Mouse (Mus musculus) MEL (cell line): Measurements from ENCODE around the gene Hoxa4. TPM values are rescaled to one million over a fixed set of nuclear protein-coding genes. Genes with fewer than 3 reads are reported as not detected.

Experiments used
- DNase-seq: peaks from one replicate; pipeline ENCODE4 v3.0.0; 2011; ENCODE audit warnings: low read depth, low spot score
- H3K27ac ChIP-seq: 2 replicates; pipeline ENCODE4 v1.5.1; 2012; ENCODE audit warnings: low read depth, mild to moderate bottlenecking, control low read depth, low read length, moderate library complexity; ENCODE audit not compliant: control insufficient read depth
- H3K27me3 ChIP-seq, 2 experiments: fragments of 150-350 bp in 1 of 2; sonication (generic) in 1 of 2; 2 replicates each; pipeline ENCODE4 v1.6.1; 2012; ENCODE audit warnings: low read length in 2 of 2, mild to moderate bottlenecking in 2 of 2, improper control_type of control experiment in 1 of 2, moderate library complexity in 1 of 2; ENCODE audit not compliant: insufficient read depth in 2 of 2, control insufficient read depth in 1 of 2
- H3K36me3 ChIP-seq, 2 experiments: 2 replicates each; pipeline ENCODE4 v1.6.1; 2012 to 2014; ENCODE audit warnings: low read length in 2 of 2, improper control_type of control experiment in 1 of 2, inconsistent platforms in 1 of 2, mild to moderate bottlenecking in 1 of 2; ENCODE audit not compliant: insufficient read depth in 2 of 2, control insufficient read depth in 1 of 2
- H3K4me1 ChIP-seq, 2 experiments: fragments of 150-350 bp in 1 of 2; sonication (generic) in 1 of 2; 2 replicates each; pipeline ENCODE4 v1.6.1; 2012; ENCODE audit warnings: low read length in 2 of 2, improper control_type of control experiment in 1 of 2, mild to moderate bottlenecking in 1 of 2; ENCODE audit not compliant: insufficient read depth in 2 of 2, control insufficient read depth in 1 of 2
- H3K4me3 ChIP-seq, 2 experiments: fragments of 150-350 bp in 1 of 2; sonication (generic) in 1 of 2; 2 replicates each; pipeline ENCODE4 v1.5.1; 2012; ENCODE audit warnings: low read depth in 2 of 2, low read length in 2 of 2, mild to moderate bottlenecking in 2 of 2, moderate library complexity in 2 of 2, control low read depth in 1 of 2, improper control_type of control experiment in 1 of 2; ENCODE audit not compliant: control insufficient read depth in 1 of 2, insufficient read depth in 1 of 2
- H3K79me2 ChIP-seq: 2 replicates; pipeline ENCODE4 v1.6.1; 2012; ENCODE audit warnings: mild to moderate bottlenecking, low read length, moderate library complexity; ENCODE audit not compliant: control insufficient read depth, poor library complexity, insufficient read depth
- H3K9ac ChIP-seq: 2 replicates; pipeline ENCODE4 v1.6.1; 2012; ENCODE audit warnings: low read depth, mild to moderate bottlenecking, control low read depth, low read length, moderate library complexity; ENCODE audit not compliant: control insufficient read depth, poor library complexity, severe bottlenecking
- H3K9me3 ChIP-seq: fragments of 150-350 bp; sonication (generic); replicated peaks from 2 replicates; pipeline ENCODE4 v1.6.1; 2012; ENCODE audit warnings: mild to moderate bottlenecking, low read length, improper control_type of control experiment, moderate library complexity; ENCODE audit not compliant: insufficient read depth
- BHLHE40 ChIP-seq: IDR thresholded peaks from 2 replicates; pipeline ENCODE4 v1.6.1; 2012; ENCODE audit warnings: low read depth, mild to moderate bottlenecking, inconsistent platforms, low read length, improper control_type of control experiment, borderline replicate concordance
- CTCF ChIP-seq, 3 experiments: IDR thresholded peaks in 2 of 3; conservative IDR thresholded peaks in 1 of 3; 2 replicates each; pipeline ENCODE4 v1.5.1; 2011 to 2012; ENCODE audit warnings: low read length in 3 of 3, low read depth in 2 of 3, mild to moderate bottlenecking in 2 of 3, improper control_type of control experiment in 1 of 3, inconsistent platforms in 1 of 3, mixed read lengths in 1 of 3, moderate library complexity in 1 of 3; ENCODE audit not compliant: control insufficient read depth in 1 of 3, insufficient read depth in 1 of 3, poor library complexity in 1 of 3, severe bottlenecking in 1 of 3
- E2F4 ChIP-seq: IDR thresholded peaks from 2 replicates; pipeline ENCODE4 v1.6.1; 2011; ENCODE audit warnings: low read depth, low read length, improper control_type of control experiment, borderline replicate concordance
- EP300 ChIP-seq, 2 experiments: IDR thresholded peaks; 2 replicates each; pipeline ENCODE4 v1.6.1; 2011; ENCODE audit warnings: improper control_type of control experiment in 2 of 2, low read length in 2 of 2, low read depth in 1 of 2, mild to moderate bottlenecking in 1 of 2
- ETS1 ChIP-seq: IDR thresholded peaks from 2 replicates; pipeline ENCODE4 v1.6.1; 2012; ENCODE audit warnings: low read depth, mild to moderate bottlenecking, inconsistent platforms, low read length, improper control_type of control experiment, moderate library complexity
- GATA1 ChIP-seq: IDR thresholded peaks from 2 replicates; pipeline ENCODE4 v1.6.1; 2011; ENCODE audit warnings: low read depth, low read length, improper control_type of control experiment
- JUND ChIP-seq: IDR thresholded peaks from 2 replicates; pipeline ENCODE4 v1.6.1; 2011; ENCODE audit warnings: low read depth, mild to moderate bottlenecking, improper control_type of control experiment, low read length
- MEF2A ChIP-seq: IDR thresholded peaks from 2 replicates; pipeline ENCODE4 v1.6.1; 2014; ENCODE audit warnings: low read depth, mild to moderate bottlenecking, inconsistent platforms, low read length, improper control_type of control experiment; ENCODE audit not compliant: poor library complexity, insufficient replicate concordance, severe bottlenecking; ENCODE audit errors: extremely low read depth
- MYC ChIP-seq: IDR thresholded peaks from 2 replicates; pipeline ENCODE4 v1.6.1; 2011; ENCODE audit warnings: low read depth, mild to moderate bottlenecking, low read length, improper control_type of control experiment, moderate library complexity
- NELFE ChIP-seq: IDR thresholded peaks from 2 replicates; pipeline ENCODE4 v1.6.1; 2011; ENCODE audit warnings: low read depth, low read length, improper control_type of control experiment
- POLR2A ChIP-seq, 2 experiments: IDR thresholded peaks; 2 replicates each; pipeline ENCODE4 v1.6.1; 2011 to 2012; ENCODE audit warnings: low read length in 2 of 2, mild to moderate bottlenecking in 2 of 2, control low read depth in 1 of 2, improper control_type of control experiment in 1 of 2, low read depth in 1 of 2, moderate library complexity in 1 of 2; ENCODE audit not compliant: control insufficient read depth in 1 of 2, insufficient read depth in 1 of 2, poor library complexity in 1 of 2
- POLR2AphosphoS5 ChIP-seq: IDR thresholded peaks from 2 replicates; pipeline ENCODE4 v1.6.1; 2012; ENCODE audit warnings: low read depth, borderline replicate concordance, mild to moderate bottlenecking, inconsistent platforms, low read length, moderate library complexity, mixed read lengths
- RCOR1 ChIP-seq: IDR thresholded peaks from 2 replicates; pipeline ENCODE4 v1.6.1; 2012; ENCODE audit warnings: low read depth, mild to moderate bottlenecking, inconsistent platforms, low read length, improper control_type of control experiment
- SIN3A ChIP-seq: IDR thresholded peaks from 2 replicates; pipeline ENCODE4 v1.6.1; 2012; ENCODE audit warnings: low read length, improper control_type of control experiment, inconsistent platforms
- TAL1 ChIP-seq: IDR thresholded peaks from 2 replicates; pipeline ENCODE4 v1.6.1; 2012; ENCODE audit warnings: mild to moderate bottlenecking, inconsistent platforms, low read length, moderate library complexity, mixed read lengths
- TCF12 ChIP-seq: IDR thresholded peaks from 2 replicates; pipeline ENCODE4 v1.6.1; 2014; ENCODE audit warnings: low read depth, mild to moderate bottlenecking, inconsistent platforms, low read length, improper control_type of control experiment, moderate library complexity
- UBTF ChIP-seq: IDR thresholded peaks from 2 replicates; pipeline ENCODE4 v1.6.1; 2012; ENCODE audit warnings: low read depth, mild to moderate bottlenecking, inconsistent platforms, low read length, improper control_type of control experiment, moderate library complexity, borderline replicate concordance; ENCODE audit not compliant: insufficient read depth
- ZKSCAN1 ChIP-seq: IDR thresholded peaks from 2 replicates; pipeline ENCODE4 v1.6.1; 2012; ENCODE audit warnings: low read depth, mild to moderate bottlenecking, inconsistent platforms, low read length, improper control_type of control experiment, moderate library complexity
- ZMIZ1 ChIP-seq: IDR thresholded peaks from 2 replicates; pipeline ENCODE4 v1.6.1; 2012; ENCODE audit warnings: low read depth, mild to moderate bottlenecking, inconsistent platforms, low read length, improper control_type of control experiment, moderate library complexity
- ZNF384 ChIP-seq: IDR thresholded peaks from 2 replicates; pipeline ENCODE4 v1.6.1; 2012; ENCODE audit warnings: low read depth, mild to moderate bottlenecking, inconsistent platforms, low read length, improper control_type of control experiment
- polyA plus RNA-seq, 2 experiments: library from polyadenylated mRNA; stranded (reverse) in 1 of 2; unstranded in 1 of 2; fragments of >175 nt in 1 of 2; fragments of >200 nt in 1 of 2; gene quantifications; 2 replicates each; pipeline versions ENCODE4 v1.2.1 to v1.2.4; 2012; ENCODE audit warnings: low replicate concordance in 2 of 2, low read depth in 1 of 2; ENCODE audit not compliant: insufficient read length in 2 of 2, insufficient read depth in 1 of 2, missing spikeins in 1 of 2
- total RNA-seq: library from RNA; depleted of rRNA; stranded (reverse); fragments of 300-350 nt; gene quantifications from 2 replicates; pipeline ENCODE4 v1.2.3, GENCODE M21; 2012

The Hoxa4 gene
- total and polyA plus RNA-seq, 3 experiments: not detected

DNA sequence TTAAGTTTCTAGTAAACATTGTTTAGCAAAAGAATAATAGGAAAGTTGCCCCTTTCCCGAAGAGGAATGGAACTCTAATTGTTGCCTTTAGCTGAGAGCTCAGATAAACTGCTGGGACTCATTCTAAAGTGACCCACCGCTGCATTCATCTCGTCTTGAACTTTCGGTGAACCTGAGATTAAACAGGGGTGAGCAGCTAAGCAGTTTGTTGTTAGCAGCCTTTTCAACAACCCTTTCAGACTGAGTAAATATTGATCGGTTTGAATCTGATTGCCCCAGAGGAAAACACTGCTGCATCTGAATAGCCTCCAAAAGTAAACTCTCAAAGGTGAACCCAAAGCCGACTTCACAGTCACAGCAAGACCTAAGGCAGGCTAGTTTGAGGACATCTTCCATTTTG lies 38.3 kb downstream of the Hoxa4 start:
- Histone ChIP-seq H3K9me3 (no peaks in the 10 kb centered on the region), H3K79me2 (no peaks in the 10 kb centered on the region), H3K4me3 (no peak overlapping the region), H3K4me1 (no peaks in the 10 kb centered on the region), H3K27me3 (peaks cover 0 to 4% of the 10 kb centered on the region in 2 experiments; a peak in 2 of 4 replicates), H3K27ac (no peak overlapping the region), H3K36me3 (no peaks in the 10 kb centered on the region)
- no peak for DNase-seq
- TF ChIP-seq JUND (no peak), EP300 (IDR thresholded peaks at IDR 0.05; ENCODE audit: low read depth in 1 of 2, low read length in 2 of 2) (no peak), SIN3A (no peak), POLR2AphosphoS5 (no peak), TCF12 (no peak), POLR2A (IDR thresholded peaks at IDR 0.05; ENCODE audit: control insufficient read depth in 1 of 2, insufficient read depth in 1 of 2, low read depth in 1 of 2, low read length in 2 of 2, poor library complexity in 1 of 2) (no peak), CTCF (IDR thresholded peaks at IDR 0.05 in 2 of 3, conservative IDR thresholded peaks at IDR 0.05 in 1 of 3; ENCODE audit: control insufficient read depth in 1 of 3, insufficient read depth in 1 of 3, low read depth in 2 of 3, low read length in 3 of 3, poor library complexity in 1 of 3, severe bottlenecking in 1 of 3) (no peak), RCOR1 (no peak), GATA1 (no peak), ZKSCAN1 (no peak), ZMIZ1 (no peak), BHLHE40 (no peak), NELFE (no peak), UBTF (no peak), TAL1 (no peak), MEF2A (no peak)
- TF ChIP-seq, all 39 proteins: peak for 0
- no peak overlapping the region for H3K9ac ChIP-seq

DNA sequence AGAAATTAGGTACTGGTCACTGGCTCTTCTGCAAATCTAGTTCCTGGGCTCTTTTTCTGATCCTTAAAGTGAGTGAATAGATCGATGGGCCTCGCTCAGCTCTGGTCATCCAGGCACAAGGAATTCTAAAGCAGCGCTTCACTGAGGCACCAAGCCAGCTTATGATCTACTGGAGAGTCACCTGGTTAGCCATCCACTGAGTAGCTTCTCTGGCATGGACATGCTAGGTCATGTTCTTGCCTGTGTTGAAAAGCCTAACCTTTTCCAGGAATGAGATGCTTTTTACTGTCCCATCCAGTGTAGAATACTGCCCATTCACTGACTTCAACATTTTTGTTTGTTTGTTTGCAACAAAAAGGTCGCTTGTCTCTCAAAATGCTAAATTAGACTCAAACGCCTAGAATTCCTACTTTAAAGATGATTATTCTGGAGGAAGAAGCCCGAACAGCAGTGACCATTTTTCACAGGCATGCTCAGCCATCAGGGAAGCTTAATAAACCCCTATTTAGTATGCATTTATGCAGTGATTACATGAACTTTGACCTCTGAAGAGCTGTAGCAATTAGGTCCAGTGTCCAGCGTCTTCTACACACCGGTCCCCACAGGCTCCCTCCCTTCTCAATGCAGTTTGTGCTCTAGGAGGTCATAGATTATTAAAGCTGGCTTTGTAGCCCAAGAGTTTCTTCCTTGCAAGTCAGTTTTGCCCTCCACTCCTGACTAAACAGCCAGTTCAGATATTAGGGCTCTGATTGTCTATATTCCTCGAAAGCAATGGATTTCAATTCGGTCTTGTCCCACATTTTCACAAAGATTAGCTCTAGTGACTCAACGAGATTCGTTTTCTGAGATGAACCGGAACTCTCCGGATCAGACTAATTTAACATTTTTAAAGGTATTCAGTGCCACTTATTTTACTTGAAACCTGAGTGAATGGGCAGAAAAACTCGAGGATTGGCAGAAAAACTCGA lies 39.0 kb downstream of the Hoxa4 start:
- no peak overlapping the region for H3K9ac ChIP-seq
- no peaks in the 10 kb centered on the region for H3K36me3 ChIP-seq
- H3K27me3 ChIP-seq: peaks cover 0 to 4% of the 10 kb centered on the region in 2 experiments; a peak in 2 of 4 replicates
- no peaks in the 10 kb centered on the region for H3K79me2 ChIP-seq
- TF ChIP-seq MYC (no peak), ETS1 (no peak), NELFE (no peak), ZNF384 (no peak), POLR2AphosphoS5 (no peak), E2F4 (no peak), TAL1 (no peak), EP300 (IDR thresholded peaks at IDR 0.05; ENCODE audit: low read depth in 1 of 2, low read length in 2 of 2) (no peak)
- no peak for DNase-seq
- H3K4me3 ChIP-seq: no peak overlapping the region
- H3K27ac ChIP-seq: no peak overlapping the region
- no peaks in the 10 kb centered on the region for H3K4me1 ChIP-seq
- no peaks in the 10 kb centered on the region for H3K9me3 ChIP-seq
